Mouse (Mus musculus) left cerebral cortex, postnatal 10 days (tissue): ENCODE measurements around the gene Rdx. TPM values are rescaled to one million over a fixed set of nuclear protein-coding genes. Genes with fewer than 3 reads are reported as not detected.

Source experiments
- DNase-seq, 2 experiments: peaks; one replicate each; pipeline ENCODE4 v3.0.0; 2021 to 2022; ENCODE audit warnings: low spot score in 2 of 2, mixed read lengths in 1 of 2; ENCODE audit errors: extremely low spot score in 1 of 2
- intact Hi-C: fragments of 180-260 bp; cut with DNase I; formaldehyde crosslinking; loops from one replicate; pipeline ENCODE4 v1.15.1; 2025
- total RNA-seq, 2 experiments: library from RNA; stranded (reverse); gene quantifications; 2 replicates each; pipeline ENCODE4 v1.2.3; 2021

Gene Rdx
- 10 to 100 TPM; 54.1 to 54.4 TPM for total RNA-seq

DNA sequence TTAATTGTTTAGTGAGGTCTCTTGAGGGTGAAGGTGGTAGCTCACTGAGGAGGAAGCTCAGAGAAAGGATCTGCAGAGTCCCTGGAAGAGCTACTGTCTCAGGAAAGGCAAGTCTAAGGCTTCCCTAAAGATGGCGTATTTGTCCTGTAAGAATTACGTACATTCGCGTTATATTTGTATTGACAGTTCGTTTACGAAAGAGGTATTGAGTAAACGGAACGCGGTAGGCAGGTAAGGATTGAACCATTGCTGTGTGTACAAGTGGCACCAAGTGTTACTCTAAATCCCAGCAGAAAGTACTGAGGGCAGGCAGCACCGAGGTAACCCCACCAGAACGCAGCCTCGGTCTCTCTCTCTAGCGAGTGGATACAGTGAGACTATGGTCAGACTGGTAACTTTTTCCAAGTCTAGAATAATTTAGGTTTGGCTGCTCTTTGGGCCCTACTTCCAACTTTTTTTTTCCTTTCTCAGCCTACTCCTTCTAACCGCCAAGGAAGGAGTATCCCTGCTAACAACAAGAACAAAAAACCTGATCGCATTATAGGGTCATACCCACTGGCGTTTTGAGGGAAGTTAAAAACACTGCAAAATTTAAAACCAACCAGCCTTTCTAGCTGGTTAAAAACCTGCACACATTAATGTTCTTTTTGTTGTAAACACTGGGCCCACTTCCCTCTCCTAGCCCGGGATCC is at the start of gene Rdx:
TSS of gene Rdx (plus strand) at position 45 of the 692 bp plus-strand sequence.
- no peak for DNase-seq
- intact Hi-C loops: loop anchor here (5.0 kb wide), 1 partner anchor 70 kb away; no protein-coding TSS in a partner anchor

- intact Hi-C loops: no loop called here
- DNase-seq: no peak
These were observed 43.5 kb upstream of the Rdx start for GRCm38 (mm10) chr9:52003501-52003900.

GRCm38 (mm10) chr9:52007341-52007740 is 39.6 kb upstream of the Rdx start:
- intact Hi-C loops: no loop called here

GRCm38 (mm10) chr9:52008511-52008910 is 38.5 kb upstream of the Rdx start:
- no peak for DNase-seq
- intact Hi-C loops: no loop called here

More at GRCm38 (mm10) chr9:52007341-52007740, 39.6 kb upstream of the Rdx start:
- no peak for DNase-seq

- intact Hi-C loops: no loop called here
- DNase-seq: no peak
These were observed 34.7 kb upstream of the Rdx start for GRCm38 (mm10) chr9:52012311-52012710.

- intact Hi-C loops: no loop called here
These were observed 34.1 kb upstream of the Rdx start for GRCm38 (mm10) chr9:52012781-52013436.

GRCm38 (mm10) chr9:52013900-52014455 is 33.0 kb upstream of the Rdx start:
- no peak for DNase-seq
- intact Hi-C loops: no loop called here

More at GRCm38 (mm10) chr9:52012781-52013436, 34.1 kb upstream of the Rdx start:
- DNase-seq: no peak

GRCm38 (mm10) chr9:52017091-52017490 is 29.9 kb upstream of the Rdx start:
- intact Hi-C loops: no loop called here
- no peak for DNase-seq

GRCm38 (mm10) chr9:52017824-52018223 is 29.1 kb upstream of the Rdx start:
- intact Hi-C loops: no loop called here
- no peak for DNase-seq

DNA sequence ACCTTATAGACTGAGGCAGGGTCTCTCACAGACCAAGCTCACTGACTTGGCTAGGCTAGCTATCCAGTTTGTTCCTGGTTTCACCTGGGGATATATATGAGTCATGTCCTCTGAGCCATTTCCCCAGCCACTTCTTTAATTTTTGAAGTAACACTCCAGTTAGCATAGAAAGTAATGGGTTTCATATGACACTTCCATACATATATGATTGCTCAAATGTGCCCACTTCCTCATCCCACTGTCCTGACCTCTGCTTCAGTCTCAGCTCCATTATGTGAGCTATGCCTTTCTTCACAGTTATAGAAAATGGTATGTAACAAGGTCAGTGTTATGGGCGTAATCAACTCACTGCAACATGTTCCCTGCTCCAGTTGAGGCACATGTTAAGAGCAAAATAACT is 28.5 kb upstream of the Rdx start:
- intact Hi-C loops: no loop called here
- no peak for DNase-seq

- intact Hi-C loops: no loop called here
- no peak for DNase-seq
These were observed 19.5 kb upstream of the Rdx start for GRCm38 (mm10) chr9:52027257-52028020.

DNA sequence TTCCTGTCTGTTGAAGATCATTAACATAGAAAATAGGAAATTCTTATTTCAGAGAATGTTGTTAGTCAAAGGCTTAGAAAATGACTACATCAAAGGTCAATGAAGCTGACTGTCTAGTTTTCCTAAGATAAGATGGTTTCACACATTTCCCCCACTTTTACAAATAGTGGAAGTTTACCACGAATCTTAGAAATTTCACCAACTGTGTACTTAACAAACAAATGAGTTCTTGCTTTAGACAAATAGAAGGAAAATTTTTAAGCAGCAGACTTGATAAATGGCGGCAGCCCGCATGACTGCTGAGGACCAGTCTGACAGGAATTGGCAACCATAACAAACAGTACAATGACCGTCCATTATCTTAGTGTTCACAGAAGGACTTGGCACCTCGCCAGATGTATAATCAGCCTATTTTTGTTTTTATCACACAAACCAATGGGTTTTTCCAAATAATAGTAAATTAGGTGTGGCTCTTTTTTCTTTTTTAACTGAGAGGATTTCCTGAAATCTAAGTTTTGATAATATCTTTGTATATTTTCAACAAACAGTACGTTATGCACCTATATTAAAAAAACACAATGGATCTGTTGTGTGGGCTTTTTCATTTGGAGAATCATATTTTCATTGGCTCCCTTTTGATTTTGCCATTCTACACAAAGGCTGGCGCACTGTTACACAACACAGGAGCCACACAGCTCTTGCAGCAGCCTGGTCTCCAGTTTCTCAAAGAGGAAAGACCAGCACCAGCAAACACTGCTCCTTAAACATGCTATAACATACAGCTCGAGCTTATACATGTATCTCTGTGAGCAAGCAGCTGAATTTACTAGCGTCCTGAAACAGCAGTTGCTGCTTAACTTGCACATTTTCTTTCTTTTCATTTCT is 18.2 kb upstream of the Rdx start:
- DNase-seq: peak; percentile 7 to 26
- intact Hi-C loops: no loop called here

- no peak for DNase-seq
These were observed 15.5 kb upstream of the Rdx start for GRCm38 (mm10) chr9:52031501-52031900.

GRCm38 (mm10) chr9:52037493-52037892 is 9.5 kb upstream of the Rdx start:
- intact Hi-C loops: no loop called here
- DNase-seq: no peak

More at GRCm38 (mm10) chr9:52031501-52031900, 15.5 kb upstream of the Rdx start:
- intact Hi-C loops: no loop called here

- intact Hi-C loops: no loop called here
- DNase-seq: no peak
These were observed 5.3 kb upstream of the Rdx start for GRCm38 (mm10) chr9:52041657-52042056.

GRCm38 (mm10) chr9:52046686-52047085 is 287 bp upstream of the Rdx start:
- intact Hi-C loops: loop anchor here (5.0 kb wide), 1 partner anchor 69 kb away; no protein-coding TSS in a partner anchor
- no peak for DNase-seq

DNA sequence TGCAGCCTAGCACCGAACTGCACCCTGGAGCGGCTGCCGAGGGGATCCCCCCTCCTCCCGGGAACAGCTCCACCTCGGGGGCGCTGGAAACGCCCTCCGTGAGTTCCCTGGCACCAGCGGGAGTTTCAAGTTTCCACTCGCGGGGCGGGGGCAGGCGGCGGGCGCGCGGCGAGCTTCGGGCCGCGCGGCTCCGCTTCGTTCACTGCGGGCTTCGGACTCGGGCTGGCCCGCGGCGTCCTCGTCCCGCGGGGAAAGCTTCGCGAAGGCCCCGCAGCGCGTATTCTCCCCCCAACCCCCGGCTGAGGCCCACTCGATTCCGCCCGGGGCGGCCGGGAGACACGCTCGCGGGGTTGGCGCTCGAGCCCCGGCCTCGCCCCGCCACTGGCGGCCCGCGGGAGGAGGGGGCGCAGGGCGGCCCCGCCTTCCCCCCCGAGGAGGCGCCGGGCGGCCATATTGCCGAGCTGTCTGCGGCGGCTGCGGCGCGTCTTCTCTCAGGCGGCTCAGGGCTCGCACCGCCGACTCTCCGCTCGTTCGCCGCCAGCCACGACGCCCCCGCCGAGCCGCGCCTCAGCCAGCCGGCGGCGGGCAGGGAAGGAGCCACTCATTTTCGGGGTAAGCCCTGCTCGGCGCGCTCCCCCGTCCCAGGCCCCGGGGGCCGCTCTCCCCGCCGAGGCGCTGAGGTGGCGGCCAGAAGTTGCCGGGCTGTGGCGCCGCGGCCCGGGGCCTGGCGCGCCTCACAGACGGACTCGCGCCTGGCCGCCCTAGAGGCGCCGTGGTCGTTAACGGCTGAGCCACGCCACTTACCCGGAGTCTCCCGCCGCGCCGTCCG is 1.1 kb downstream of the Rdx start:
- DNase-seq: peak; percentile 59 to 91
- intact Hi-C loops: loop anchor here (5.0 kb wide), 1 partner anchor 71 kb away; no protein-coding TSS in a partner anchor
